Mouse (Mus musculus): ENCODE measurements at regions not wholly inside any gene's neighbourhood (a gene's known extent, or its start where the extent isn't known, plus 50 kb on each side); places are given as distances from the start of the nearest gene placed in this dataset.

- peak; percentile 55 for TF ChIP-seq CTCF (IDR thresholded peaks at IDR 0.05)
- no peak for TF ChIP-seq EP300 (IDR thresholded peaks at IDR 0.05; ENCODE audit: insufficient read depth, low read depth, low read length)
- no peak overlapping the region for H3K9ac ChIP-seq (ENCODE audit: low read depth, low read length)
- H3K79me2 ChIP-seq (replicated peaks; ENCODE audit: control insufficient read depth, insufficient read depth, low read length): no peaks in the 10 kb centered on the region
- no peak for DNase-seq
- no peaks in the 10 kb centered on the region for H3K36me3 ChIP-seq (ENCODE audit: control insufficient read depth, insufficient read depth, low read length)
- no peak overlapping the region for H3K4me3 ChIP-seq
- WGBS: 76% methylated on average over 1 of the region's 1 CpGs
- H3K27ac ChIP-seq: no peak overlapping the region
- H3K27me3 ChIP-seq (ENCODE audit: control insufficient read depth, insufficient read depth, low read length): no peaks in the 10 kb centered on the region
- H3K4me1 ChIP-seq (ENCODE audit: control insufficient read depth, insufficient read depth, low read length): no peaks in the 10 kb centered on the region
- intact Hi-C loops (cut with DNase I): loop anchor here (5.0 kb wide), 1 partner anchor 149 kb away; no protein-coding TSS in a partner anchor
Measured at GRCm38 (mm10) chr7:111263302-111263701, 180.5 kb upstream of the Eif4g2 start.

GRCm38 (mm10) chr7:111259630-111260574 lies 177.1 kb upstream of the Eif4g2 start:
- H3K4me3 ChIP-seq: no peak overlapping the region

GRCm38 (mm10) chr7:111257842-111258241 lies 175.0 kb upstream of the Eif4g2 start:
- H3K4me1 ChIP-seq (ENCODE audit: control insufficient read depth, insufficient read depth, low read length): no peaks in the 10 kb centered on the region
- no peak overlapping the region for H3K9ac ChIP-seq (ENCODE audit: low read depth, low read length)
- 0 out of 2 replicates have a peak, but pooled peaks have one; percentile 11 for TF ChIP-seq CTCF (IDR thresholded peaks at IDR 0.05)
- TF ChIP-seq EP300 (IDR thresholded peaks at IDR 0.05; ENCODE audit: insufficient read depth, low read depth, low read length): no peak
- H3K27me3 ChIP-seq (ENCODE audit: control insufficient read depth, insufficient read depth, low read length): no peaks in the 10 kb centered on the region
- H3K36me3 ChIP-seq (ENCODE audit: control insufficient read depth, insufficient read depth, low read length): no peaks in the 10 kb centered on the region
- WGBS: 87% methylated on average over 2 of the region's 2 CpGs
- H3K4me3 ChIP-seq: no peak overlapping the region
- DNase-seq: no peak
- intact Hi-C loops (cut with DNase I): no loop called here
- H3K27ac ChIP-seq: no peak overlapping the region
- H3K79me2 ChIP-seq (replicated peaks; ENCODE audit: control insufficient read depth, insufficient read depth, low read length): no peaks in the 10 kb centered on the region

More at GRCm38 (mm10) chr7:111259630-111260574, 177.1 kb upstream of the Eif4g2 start:
- Histone ChIP-seq H3K36me3 (ENCODE audit: control insufficient read depth, insufficient read depth, low read length) (no peaks in the 10 kb centered on the region), H3K27me3 (ENCODE audit: control insufficient read depth, insufficient read depth, low read length) (no peaks in the 10 kb centered on the region), H3K27ac (no peak overlapping the region), H3K9ac (ENCODE audit: low read depth, low read length) (no peak overlapping the region), H3K4me1 (ENCODE audit: control insufficient read depth, insufficient read depth, low read length) (no peaks in the 10 kb centered on the region), H3K79me2 (replicated peaks; ENCODE audit: control insufficient read depth, insufficient read depth, low read length) (no peaks in the 10 kb centered on the region)
- TF ChIP-seq POLR2A (IDR thresholded peaks at IDR 0.05; ENCODE audit: insufficient read depth, low read depth, low read length) (no peak), CTCF (IDR thresholded peaks at IDR 0.05) (no peak), EP300 (IDR thresholded peaks at IDR 0.05; ENCODE audit: insufficient read depth, low read depth, low read length) (no peak)
- intact Hi-C loops (cut with DNase I): loop anchor here (5.0 kb wide), 1 partner anchor 152 kb away; no protein-coding TSS in a partner anchor
- DNase-seq: no peak
- WGBS: 84% methylated on average over 11 of the region's 11 CpGs

- Histone ChIP-seq H3K27me3 (ENCODE audit: control insufficient read depth, insufficient read depth, low read length) (no peaks in the 10 kb centered on the region), H3K36me3 (ENCODE audit: control insufficient read depth, insufficient read depth, low read length) (no peaks in the 10 kb centered on the region), H3K4me3 (no peak overlapping the region), H3K79me2 (replicated peaks; ENCODE audit: control insufficient read depth, insufficient read depth, low read length) (no peaks in the 10 kb centered on the region), H3K27ac (no peak overlapping the region), H3K9ac (ENCODE audit: low read depth, low read length) (no peak overlapping the region), H3K4me1 (ENCODE audit: control insufficient read depth, insufficient read depth, low read length) (no peaks in the 10 kb centered on the region)
- TF ChIP-seq CTCF (IDR thresholded peaks at IDR 0.05) (peak; percentile 13; the same call in 1 of the 2 replicates), POLR2A (IDR thresholded peaks at IDR 0.05; ENCODE audit: insufficient read depth, low read depth, low read length) (no peak), EP300 (IDR thresholded peaks at IDR 0.05; ENCODE audit: insufficient read depth, low read depth, low read length) (no peak)
- 85% methylated on average over 2 of the region's 2 CpGs for WGBS
- DNase-seq: no peak
- intact Hi-C loops (cut with DNase I): no loop called here
Measured at GRCm38 (mm10) chr7:111256199-111256598, 173.4 kb upstream of the Eif4g2 start.

- peak; percentile 75 to 90 for DNase-seq
- WGBS: 36% methylated on average over 5 of the region's 5 CpGs
- Histone ChIP-seq H3K27ac (no peak overlapping the region), H3K9ac (ENCODE audit: low read depth, low read length) (no peak overlapping the region), H3K27me3 (ENCODE audit: control insufficient read depth, insufficient read depth, low read length) (no peaks in the 10 kb centered on the region), H3K4me3 (no peak overlapping the region), H3K79me2 (replicated peaks; ENCODE audit: control insufficient read depth, insufficient read depth, low read length) (no peaks in the 10 kb centered on the region), H3K4me1 (ENCODE audit: control insufficient read depth, insufficient read depth, low read length) (peaks cover 1% of the 10 kb centered on the region; the same call in 1 of the 2 replicates), H3K36me3 (ENCODE audit: control insufficient read depth, insufficient read depth, low read length) (no peaks in the 10 kb centered on the region)
- peak; percentile 61; the same call in 1 of the 2 replicates for TF ChIP-seq EP300 (IDR thresholded peaks at IDR 0.05; ENCODE audit: insufficient read depth, low read depth, low read length)
- TF ChIP-seq CTCF (IDR thresholded peaks at IDR 0.05): peak; percentile 98
- no peak for TF ChIP-seq POLR2A (IDR thresholded peaks at IDR 0.05; ENCODE audit: insufficient read depth, low read depth, low read length)
- intact Hi-C loops (cut with DNase I): loop anchor here (1.0 to 5.0 kb wide), 2 partner anchors 163 to 720 kb away; no protein-coding TSS in a partner anchor
Measured at GRCm38 (mm10) chr7:111249606-111250005, 166.8 kb upstream of the Eif4g2 start.

GRCm38 (mm10) chr7:111245488-111245887 lies 162.7 kb upstream of the Eif4g2 start:
- H3K79me2 ChIP-seq (replicated peaks; ENCODE audit: control insufficient read depth, insufficient read depth, low read length): no peaks in the 10 kb centered on the region
- intact Hi-C loops (cut with DNase I): loop anchor here (5.0 kb wide), 1 partner anchor 167 kb away; no protein-coding TSS in a partner anchor
- DNase-seq: no peak
- TF ChIP-seq CTCF (IDR thresholded peaks at IDR 0.05) (no peak), POLR2A (IDR thresholded peaks at IDR 0.05; ENCODE audit: insufficient read depth, low read depth, low read length) (no peak), EP300 (IDR thresholded peaks at IDR 0.05; ENCODE audit: insufficient read depth, low read depth, low read length) (no peak)
- H3K9ac ChIP-seq (ENCODE audit: low read depth, low read length): no peak overlapping the region
- H3K27me3 ChIP-seq (ENCODE audit: control insufficient read depth, insufficient read depth, low read length): no peaks in the 10 kb centered on the region
- 87% methylated on average over 8 of the region's 8 CpGs for WGBS
- no peaks in the 10 kb centered on the region; the same call in 1 of the 2 replicates for H3K36me3 ChIP-seq (ENCODE audit: control insufficient read depth, insufficient read depth, low read length)
- H3K4me1 ChIP-seq (ENCODE audit: control insufficient read depth, insufficient read depth, low read length): peaks cover 1% of the 10 kb centered on the region; the same call in 1 of the 2 replicates
- no peak overlapping the region for H3K27ac ChIP-seq
- H3K4me3 ChIP-seq: no peak overlapping the region
